Mouse (Mus musculus) neural tube, embryonic 15.5 days (tissue): ENCODE measurements around the gene Ss18l2. TPM values are rescaled to one million over a fixed set of nuclear protein-coding genes. Genes with fewer than 3 reads are reported as not detected.

Experiments
- ATAC-seq: fragments of 200-750 bp; cut with Nextera tagmentation; 2 replicates; pipeline ENCODE4 v1.8.0; 2017; ENCODE audit warnings: mild to moderate bottlenecking, moderate TSS enrichment, moderate library complexity; ENCODE audit not compliant: low FRiP score
- H3K27ac ChIP-seq: fragments of 300-500 bp; sonication (generic); replicated peaks from 2 replicates; pipeline ENCODE4 v1.5.1; 2015; ENCODE audit warnings: mild to moderate bottlenecking, inconsistent platforms
- H3K27me3 ChIP-seq: fragments of 300-500 bp; sonication (generic); replicated peaks from 2 replicates; pipeline ENCODE4 v1.6.1; 2015; ENCODE audit warnings: inconsistent platforms
- H3K36me3 ChIP-seq: fragments of 300-500 bp; sonication (generic); 2 replicates; pipeline ENCODE4 v1.6.1; 2015; ENCODE audit warnings: inconsistent platforms
- H3K4me1 ChIP-seq: fragments of 300-500 bp; sonication (generic); 2 replicates; pipeline ENCODE4 v1.6.1; 2015; ENCODE audit warnings: inconsistent platforms
- H3K4me2 ChIP-seq: fragments of 300-500 bp; sonication (generic); 2 replicates; pipeline ENCODE4 v1.6.1; 2015; ENCODE audit warnings: inconsistent platforms, mild to moderate bottlenecking, moderate library complexity
- H3K4me3 ChIP-seq: fragments of 300-500 bp; sonication (generic); replicated peaks from 2 replicates; pipeline ENCODE4 v1.5.1; 2015; ENCODE audit warnings: mild to moderate bottlenecking, inconsistent platforms
- H3K9ac ChIP-seq: fragments of 300-500 bp; sonication (generic); replicated peaks from 2 replicates; pipeline ENCODE4 v1.6.1; 2015; ENCODE audit warnings: mild to moderate bottlenecking, inconsistent platforms
- H3K9me3 ChIP-seq: fragments of 300-500 bp; sonication (generic); replicated peaks from 2 replicates; pipeline ENCODE4 v1.6.1; 2016; ENCODE audit warnings: inconsistent platforms
- WGBS: fragments of 180-500 bp; shearing (Covaris S2); methylation state at CpG from one replicate; pipeline ENCODE4 v1.1.7; 2015; ENCODE audit warnings: mixed read lengths; 5-methylcytosine and 5-hydroxymethylcytosine counted together
- polyA plus RNA-seq: library from polyadenylated mRNA; unstranded; fragments of >200 nt; fragmentation: Nextera tagmentation; extraction: Ambion mirVana; gene quantifications from 2 replicates; pipeline ENCODE4 v1.2.1, GENCODE M21; 2015

The Ss18l2 gene
- polyA plus RNA-seq, 1 experiment from 2014 or later: 206 TPM

DNA sequence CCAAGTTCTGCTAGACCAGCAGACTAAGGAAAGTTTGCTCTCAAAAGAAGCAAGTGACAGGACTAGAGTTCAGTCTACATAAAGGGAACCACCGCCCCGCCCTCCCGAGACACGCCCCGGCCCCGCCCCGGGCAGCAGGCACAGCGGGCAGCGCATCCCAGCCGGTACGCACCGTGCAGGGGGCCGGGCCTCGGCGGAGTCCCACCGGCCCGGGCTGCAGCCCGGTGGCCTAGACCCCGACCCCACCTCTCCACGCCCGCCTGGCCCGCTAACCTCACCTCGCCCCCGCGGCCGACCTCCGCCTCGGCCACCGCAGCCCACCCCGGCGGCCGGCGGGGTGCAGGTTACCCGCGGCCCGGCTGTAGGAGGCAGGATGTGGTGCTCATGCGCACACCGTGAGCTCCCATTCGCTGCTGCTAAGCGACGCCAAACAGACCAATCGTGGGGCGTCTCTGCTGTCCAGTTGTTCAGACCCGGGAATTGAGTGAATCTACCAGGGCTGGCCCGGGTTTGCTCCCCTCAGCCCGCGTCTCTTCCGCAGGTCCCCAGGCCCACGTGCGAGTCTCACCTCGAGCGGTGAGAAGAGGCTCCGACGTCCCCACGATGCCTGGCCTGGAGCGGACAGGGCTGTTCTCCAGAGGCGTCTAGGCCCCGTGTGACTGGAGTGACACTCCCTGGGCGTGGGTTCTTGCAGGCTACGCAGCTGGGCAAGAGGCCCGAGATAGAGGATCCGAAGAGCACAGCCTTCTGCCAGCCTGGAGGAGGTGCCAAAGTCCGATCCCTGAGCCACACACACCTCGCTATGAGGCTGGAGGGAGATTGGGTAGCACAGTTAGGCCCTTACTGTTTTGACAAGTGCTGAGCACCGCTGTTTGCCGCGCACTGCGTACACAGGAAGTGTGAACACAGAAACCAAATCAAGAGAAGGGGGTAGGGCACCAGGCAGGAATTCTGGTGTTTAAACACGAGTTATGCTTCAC is 5.2 kb upstream of the Ss18l2 start, which contains the start of gene Sec22c:
TSS of gene Sec22c (minus strand) at position 845 of the 980 bp plus-strand sequence.
- peak within 1 kb of the TSS; percentile 92 for H3K4me3 ChIP-seq
- peak within 1 kb of the TSS; percentile 98 for H3K4me2 ChIP-seq
- peaks cover 36% of the 10 kb centered on the region for H3K4me1 ChIP-seq
- 0 out of 2 replicates have a peak, but pooled peaks cover 3% of the 10 kb centered on the region for H3K27me3 ChIP-seq
- ATAC-seq: peak; percentile 95
- peak within 1 kb of the TSS; percentile 82 for H3K27ac ChIP-seq
- no peaks in the 10 kb centered on the region for H3K9me3 ChIP-seq
- H3K9ac ChIP-seq: peak within 1 kb of the TSS; percentile 85
- WGBS: 1% methylated on average over 69 of the region's 69 CpGs
- peaks cover 5% of the 10 kb centered on the region; the same call in 1 of the 2 replicates for H3K36me3 ChIP-seq

DNA sequence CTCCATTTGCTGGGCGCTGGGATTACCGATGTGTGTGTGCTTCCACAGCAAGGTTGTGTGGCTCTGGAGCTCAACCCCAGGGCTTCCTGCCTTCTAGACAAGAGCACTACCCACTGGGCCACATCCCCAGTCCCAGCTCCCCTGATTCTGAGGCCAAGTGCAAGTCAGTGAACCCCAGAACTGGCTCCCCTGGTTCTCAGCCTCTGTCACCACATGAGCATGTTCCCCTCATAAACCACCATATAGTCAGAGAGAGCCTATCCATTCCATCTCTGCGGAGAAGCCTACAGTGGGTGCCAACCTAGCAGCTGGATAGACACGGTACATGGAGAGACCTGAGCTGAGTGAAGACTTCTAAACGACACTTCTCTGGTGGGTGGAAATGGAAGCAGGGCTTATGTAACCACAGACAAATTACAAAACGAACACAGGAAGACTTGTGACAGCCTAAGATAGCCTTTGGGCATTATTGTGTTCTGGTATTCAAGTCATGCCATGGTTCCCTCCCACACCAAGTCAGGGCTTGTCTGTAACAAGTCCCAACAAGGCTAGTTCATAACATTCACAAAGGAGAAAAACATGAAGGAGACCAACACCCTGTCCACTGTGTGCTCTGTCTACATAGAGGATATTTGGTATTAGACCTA is 4.0 kb upstream of the Ss18l2 start:
- Histone ChIP-seq H3K36me3 (no peaks in the 10 kb centered on the region), H3K4me2 (no peak overlapping the region), H3K27ac (no peak overlapping the region), H3K27me3 (0 out of 2 replicates have a peak, but pooled peaks cover 3% of the 10 kb centered on the region), H3K4me1 (peaks cover 42% of the 10 kb centered on the region), H3K9ac (no peak overlapping the region), H3K9me3 (no peaks in the 10 kb centered on the region), H3K4me3 (no peak overlapping the region)
- 82% methylated on average over 6 of the region's 6 CpGs for WGBS
- ATAC-seq: no peak

GRCm38 (mm10) chr9:121707801-121708200 is 2.3 kb upstream of the Ss18l2 start:
- no peak overlapping the region for H3K9ac ChIP-seq
- no peaks in the 10 kb centered on the region for H3K9me3 ChIP-seq
- ATAC-seq: no peak
- no peaks in the 10 kb centered on the region for H3K36me3 ChIP-seq
- H3K4me3 ChIP-seq: no peak overlapping the region
- 0 out of 2 replicates have a peak, but pooled peaks cover 3% of the 10 kb centered on the region for H3K27me3 ChIP-seq
- no peak overlapping the region for H3K4me2 ChIP-seq
- 60% methylated on average over 6 of the region's 6 CpGs for WGBS
- H3K27ac ChIP-seq: no peak overlapping the region
- peaks cover 51% of the 10 kb centered on the region for H3K4me1 ChIP-seq

DNA sequence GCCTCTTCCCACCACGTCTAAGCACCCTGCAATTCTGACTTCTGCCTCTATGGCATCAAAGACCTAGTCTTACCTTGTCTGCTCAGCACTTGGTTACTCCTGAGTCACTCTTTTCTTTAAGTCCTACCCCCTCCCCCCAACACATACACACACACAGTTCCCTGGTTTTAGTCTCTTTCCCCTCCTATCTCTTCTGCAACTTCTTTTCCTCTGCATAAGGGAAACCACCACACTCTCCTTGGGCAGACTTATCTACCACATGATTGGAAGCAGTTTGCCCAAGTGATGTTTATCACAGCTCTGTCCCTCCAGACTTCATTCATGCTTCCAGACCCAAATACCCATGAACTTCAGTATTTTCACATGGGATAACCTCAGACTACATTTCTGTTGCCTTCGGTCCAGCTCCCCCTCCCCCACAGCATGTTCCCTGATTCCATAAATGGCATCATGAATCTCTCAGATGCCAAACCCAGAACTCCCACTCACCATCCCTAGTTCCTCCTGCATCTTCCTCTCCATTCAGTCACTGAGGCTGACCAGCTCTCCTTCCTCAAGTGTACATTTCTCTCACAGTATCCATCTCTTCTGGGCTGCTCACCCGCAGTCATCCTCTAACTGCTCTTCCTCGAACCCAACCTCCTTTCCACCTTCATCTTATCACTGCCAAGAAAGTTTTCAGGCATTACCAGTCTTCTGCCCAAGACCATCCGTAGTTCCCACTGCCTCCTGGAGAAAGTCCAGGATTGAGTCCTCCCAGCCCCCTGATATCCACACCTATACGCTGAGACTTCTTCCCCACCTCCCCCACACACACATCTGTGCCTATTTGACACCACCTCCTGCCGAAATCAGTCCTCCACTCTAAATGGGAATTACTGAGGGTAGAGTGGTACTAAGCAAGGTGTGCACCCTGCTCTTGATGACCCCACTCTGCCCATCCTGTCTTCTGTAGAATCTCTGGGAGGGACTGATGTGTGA is 1.3 kb upstream of the Ss18l2 start:
- H3K4me3 ChIP-seq: no peak overlapping the region
- H3K9me3 ChIP-seq: no peaks in the 10 kb centered on the region
- no peak for ATAC-seq
- peaks cover 41% of the 10 kb centered on the region for H3K4me1 ChIP-seq
- H3K9ac ChIP-seq: no peak overlapping the region
- H3K4me2 ChIP-seq: no peak overlapping the region
- 0 out of 2 replicates have a peak, but pooled peaks cover 3% of the 10 kb centered on the region for H3K27me3 ChIP-seq
- H3K36me3 ChIP-seq: peaks cover 5% of the 10 kb centered on the region; the same call in 1 of the 2 replicates
- H3K27ac ChIP-seq: no peak overlapping the region
- WGBS: 71% methylated on average over 7 of the region's 7 CpGs

DNA sequence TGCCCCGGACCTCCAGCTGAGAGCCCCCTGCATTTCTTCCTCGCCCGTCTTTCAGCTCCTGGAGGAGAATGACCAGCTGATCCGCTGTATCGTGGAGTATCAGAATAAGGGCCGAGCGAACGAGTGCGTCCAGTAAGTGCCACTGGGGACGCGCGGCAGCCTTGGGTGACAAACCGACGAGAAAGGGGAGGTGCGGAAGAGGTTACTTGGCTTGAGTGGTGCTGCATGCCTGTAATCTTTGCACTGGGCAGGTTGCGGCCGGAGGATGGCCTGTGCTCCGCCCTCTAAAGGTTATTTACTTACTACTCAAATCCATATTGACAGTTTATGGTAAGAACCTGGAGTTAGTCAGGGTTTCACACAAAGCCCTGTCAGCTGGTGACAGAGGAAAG is 451 bp downstream of the Ss18l2 start:
- WGBS: under 1% methylated on average over 18 of the region's 18 CpGs
- ATAC-seq: peak; percentile 21; the same call in 1 of the 2 replicates

GRCm38 (mm10) chr9:121717048-121717447 is 6.9 kb downstream of the Ss18l2 start:
- WGBS: 93% methylated on average over 2 of the region's 2 CpGs
- Histone ChIP-seq H3K9me3 (no peaks in the 10 kb centered on the region), H3K4me2 (no peak overlapping the region), H3K4me1 (peaks cover 26% of the 10 kb centered on the region), H3K9ac (no peak overlapping the region), H3K4me3 (no peak overlapping the region), H3K27me3 (no peaks in the 10 kb centered on the region), H3K36me3 (peaks cover 10% of the 10 kb centered on the region; the same call in 1 of the 2 replicates), H3K27ac (no peak overlapping the region)
- ATAC-seq: no peak

More for the DNA sequence above, 451 bp downstream of the Ss18l2 start:
- Histone ChIP-seq H3K4me2 (peak overlapping the region; percentile 70), H3K4me1 (peaks cover 27% of the 10 kb centered on the region), H3K27ac (peak overlapping the region; percentile 95), H3K4me3 (peak overlapping the region; percentile 80), H3K36me3 (peaks cover 5% of the 10 kb centered on the region; the same call in 1 of the 2 replicates), H3K9me3 (no peaks in the 10 kb centered on the region), H3K9ac (peak overlapping the region; percentile 95), H3K27me3 (0 out of 2 replicates have a peak, but pooled peaks cover 3% of the 10 kb centered on the region)

- Histone ChIP-seq H3K9me3 (no peaks in the 10 kb centered on the region), H3K4me1 (peaks cover 22% of the 10 kb centered on the region), H3K27ac (peak overlapping the region; percentile 95), H3K4me2 (peak overlapping the region; percentile 69), H3K9ac (peak overlapping the region; percentile 59), H3K27me3 (no peaks in the 10 kb centered on the region), H3K4me3 (peak overlapping the region; percentile 86), H3K36me3 (peaks cover 9% of the 10 kb centered on the region; the same call in 1 of the 2 replicates)
- ATAC-seq: peak; percentile 2
- 65% methylated on average over 15 of the region's 15 CpGs for WGBS
Measured at GRCm38 (mm10) chr9:121718070-121718705, 8.1 kb downstream of the Ss18l2 start.

- ATAC-seq: peak; percentile 99
Measured at GRCm38 (mm10) chr9:121718792-121719318, 8.7 kb downstream of the Ss18l2 start, which contains the start of gene Nktr. Gene Nktr (plus strand): TSS chr9:121719169.

GRCm38 (mm10) chr9:121719347-121720331 is 9.5 kb downstream of the Ss18l2 start:
- under 1% methylated on average over 62 of the region's 87 CpGs for WGBS
- Histone ChIP-seq H3K9ac (peak overlapping the region; percentile 95), H3K27ac (peak overlapping the region; percentile 95)

More at GRCm38 (mm10) chr9:121718792-121719318, 8.7 kb downstream of the Ss18l2 start, which contains the start of gene Nktr:
- Histone ChIP-seq H3K4me3 (peak within 1 kb of the TSS; percentile 86), H3K9ac (peak within 1 kb of the TSS; percentile 95), H3K4me2 (peak within 1 kb of the TSS; percentile 88), H3K4me1 (peaks cover 22% of the 10 kb centered on the region), H3K36me3 (0 out of 2 replicates have a peak, but pooled peaks cover 5% of the 10 kb centered on the region), H3K9me3 (no peaks in the 10 kb centered on the region), H3K27me3 (no peaks in the 10 kb centered on the region), H3K27ac (peak within 1 kb of the TSS; percentile 95)
- under 1% methylated on average over 60 of the region's 61 CpGs for WGBS

More at GRCm38 (mm10) chr9:121719347-121720331, 9.5 kb downstream of the Ss18l2 start:
- H3K4me2 ChIP-seq: peak overlapping the region; percentile 88
- no peaks in the 10 kb centered on the region for H3K9me3 ChIP-seq
- ATAC-seq: peak; percentile 56
- no peaks in the 10 kb centered on the region for H3K27me3 ChIP-seq
- 0 out of 2 replicates have a peak, but pooled peaks cover 5% of the 10 kb centered on the region for H3K36me3 ChIP-seq
- H3K4me1 ChIP-seq: peaks cover 22% of the 10 kb centered on the region
- peak overlapping the region; percentile 86 for H3K4me3 ChIP-seq
